Mouse (Mus musculus) small intestine, adult 2 months (tissue): ENCODE results near the gene Acvr1.

Experiments used
- CTCF ChIP-seq: fragments of 200-500 bp; IDR thresholded peaks from 2 replicates; pipeline ENCODE4 v1.5.1; 2012; ENCODE audit warnings: low read depth, mild to moderate bottlenecking, control low read depth, inconsistent platforms, low read length, moderate library complexity, mixed read lengths; ENCODE audit not compliant: insufficient replicate concordance, insufficient read length; ENCODE audit errors: extremely low read depth
- POLR2A ChIP-seq: fragments of 200-500 bp; IDR thresholded peaks from 2 replicates; pipeline ENCODE4 v1.6.1; 2012; ENCODE audit warnings: low read depth, mild to moderate bottlenecking, control low read depth, inconsistent platforms, low read length, moderate library complexity

- TF ChIP-seq CTCF (no peak), POLR2A (no peak)
Observed at GRCm38 (mm10) chr2:58510192-58510591, 56.8 kb downstream of the Acvr1 start.
